Mouse (Mus musculus): ENCODE measurements around the gene Mterf1a. TPM values are rescaled to one million over a fixed set of nuclear protein-coding genes. Genes with fewer than 3 reads are reported as not detected.
"Not testable (repeated sequence)": the region's sequence is repeated elsewhere in the genome, so short reads cannot be mapped to it uniquely, and the experiment has no call there.

Gene Mterf1a
- 10 to 100 TPM in 1 of 2 experiments, 1 to 10 TPM in 1; 5.9 to 10.4 TPM for total RNA-seq (2021)

DNA sequence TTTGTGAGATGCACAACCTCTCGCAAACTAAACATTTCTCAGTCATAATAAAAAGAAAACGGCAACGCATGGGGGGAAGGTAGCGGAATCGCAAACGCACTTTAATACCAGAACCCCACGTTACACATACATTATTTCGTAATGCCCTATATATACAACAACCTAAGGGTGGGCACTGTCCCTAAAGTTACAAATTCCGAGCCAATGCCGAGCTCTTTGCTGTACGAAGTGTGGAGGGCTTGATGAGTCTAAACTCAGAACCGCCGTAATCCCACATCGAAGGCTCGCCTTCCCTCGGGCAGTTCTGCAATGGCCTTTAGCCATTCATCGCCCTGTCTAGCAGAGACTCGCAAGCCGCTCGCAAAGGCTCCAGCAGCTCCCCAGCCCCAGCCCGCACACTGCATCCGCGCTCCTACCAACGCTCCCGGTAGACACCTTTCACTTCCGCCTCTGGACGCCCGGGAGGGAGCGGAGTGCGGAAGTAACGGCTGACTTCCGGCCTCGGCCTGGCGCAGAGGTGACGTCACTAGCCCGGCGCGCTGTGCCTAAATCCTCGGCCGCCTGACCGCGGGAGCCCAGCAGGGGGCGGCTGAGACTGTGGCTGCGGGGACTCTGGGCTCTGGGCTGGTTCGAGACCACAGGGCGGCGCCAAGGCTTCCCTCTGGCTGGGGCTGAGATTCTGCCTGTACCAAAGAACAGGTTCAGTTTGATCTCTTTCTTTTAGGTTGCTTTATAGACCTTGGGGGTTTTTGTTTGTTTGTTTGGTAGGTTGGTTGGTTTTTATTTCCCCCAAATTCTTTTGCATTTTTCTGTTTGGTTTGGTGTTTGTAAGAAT is at the start of gene Mterf1a:
TSS of gene Mterf1a (minus strand) at position 475 of the 835 bp plus-strand sequence.
- peak; percentile 11 to 35 for DNase-seq (ENCODE audit: low spot score in 2 of 2)
- intact Hi-C loops (cut with DNase I) = loop anchor here (5.0 kb wide), 1 partner anchor 34 kb away; the partner anchor contains the start of gene Akap9

DNA sequence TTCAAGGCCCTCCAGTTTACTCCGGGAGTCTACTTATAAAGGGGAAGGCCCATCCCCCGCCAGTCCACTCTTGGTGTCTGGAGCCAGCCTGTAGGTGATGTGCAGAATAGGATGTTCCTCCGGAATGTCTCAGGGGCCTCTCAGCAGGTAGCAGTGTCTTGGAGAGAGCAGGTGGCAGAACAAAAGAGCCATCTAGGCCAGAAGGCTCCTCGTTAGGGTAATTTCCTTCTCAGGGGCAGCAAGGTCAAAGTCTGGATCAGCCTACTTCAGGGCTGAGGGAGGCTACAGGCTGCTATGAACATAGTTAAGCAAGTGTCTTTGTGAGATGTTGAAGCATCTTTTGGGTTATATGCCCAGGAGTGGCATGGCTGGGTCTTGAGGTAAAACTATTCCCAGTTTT is 49.4 kb upstream of the Mterf1a start:
- intact Hi-C loops (cut with DNase I); DNase-seq (ENCODE audit: low spot score in 2 of 2): not testable (repeated sequence)

DNA sequence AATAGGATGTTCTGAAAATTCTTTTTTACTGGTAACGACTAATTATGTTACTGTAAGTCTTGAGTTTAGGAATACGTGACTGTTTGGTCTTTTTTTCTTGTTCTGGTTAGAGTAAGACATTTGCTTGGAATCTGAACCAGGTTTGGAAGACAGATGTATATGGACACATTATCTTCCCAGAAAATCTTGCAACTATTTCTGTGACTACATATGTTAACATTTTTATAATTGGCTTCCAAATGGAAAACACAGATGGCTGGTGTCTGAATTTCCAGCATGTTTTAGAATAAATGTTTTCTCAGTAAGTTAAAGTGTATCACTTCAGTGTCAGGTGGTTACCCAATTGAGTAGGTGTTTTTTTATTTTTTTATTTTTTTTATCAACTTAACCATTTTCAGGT is 47.5 kb upstream of the Mterf1a start:
- no peak for DNase-seq (ENCODE audit: low spot score in 2 of 2)
- intact Hi-C loops (cut with DNase I) = no loop called here

DNA sequence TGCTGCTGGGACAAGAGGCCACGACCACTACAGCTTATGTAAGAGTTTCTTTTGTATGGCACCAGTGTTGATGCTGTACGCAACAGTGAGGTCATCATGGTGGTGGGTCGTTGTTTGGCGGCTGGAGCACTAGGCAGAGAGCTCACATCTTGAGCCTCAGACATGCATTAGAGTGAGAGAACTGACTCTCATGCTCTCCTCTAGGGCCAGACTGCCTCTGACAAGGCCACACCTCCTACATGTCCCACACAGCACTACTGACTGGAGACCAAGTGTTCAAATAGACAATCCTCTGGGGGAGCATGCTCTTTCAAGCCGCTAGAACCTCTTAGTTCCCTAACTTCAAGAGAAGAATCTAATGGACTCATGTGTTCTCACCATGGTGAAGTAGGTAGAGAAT is 45.6 kb upstream of the Mterf1a start:
- intact Hi-C loops (cut with DNase I) = no loop called here
- DNase-seq (ENCODE audit: low spot score in 2 of 2) = no peak

DNA sequence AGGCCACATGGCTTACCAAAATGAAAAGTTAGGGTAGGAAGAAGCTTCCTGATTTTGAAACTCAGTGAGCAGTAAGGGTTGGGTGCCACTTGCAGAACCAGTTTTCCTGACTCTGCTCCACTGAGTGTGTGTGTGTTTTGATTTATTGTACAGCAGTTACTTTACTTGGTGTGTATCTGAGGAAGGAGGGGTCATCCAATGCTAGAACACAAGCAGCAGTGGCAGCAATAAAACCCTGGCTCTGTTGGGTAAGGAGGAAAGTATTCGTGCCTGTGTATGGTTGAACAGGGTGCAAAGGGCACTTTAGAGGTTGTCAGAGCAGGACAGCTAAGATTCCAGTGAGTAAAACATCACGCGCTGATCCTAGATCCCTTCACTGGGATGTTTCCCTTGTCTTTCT is 45.2 kb upstream of the Mterf1a start:
- intact Hi-C loops (cut with DNase I) = no loop called here
- DNase-seq (ENCODE audit: low spot score in 2 of 2) = no peak

DNA sequence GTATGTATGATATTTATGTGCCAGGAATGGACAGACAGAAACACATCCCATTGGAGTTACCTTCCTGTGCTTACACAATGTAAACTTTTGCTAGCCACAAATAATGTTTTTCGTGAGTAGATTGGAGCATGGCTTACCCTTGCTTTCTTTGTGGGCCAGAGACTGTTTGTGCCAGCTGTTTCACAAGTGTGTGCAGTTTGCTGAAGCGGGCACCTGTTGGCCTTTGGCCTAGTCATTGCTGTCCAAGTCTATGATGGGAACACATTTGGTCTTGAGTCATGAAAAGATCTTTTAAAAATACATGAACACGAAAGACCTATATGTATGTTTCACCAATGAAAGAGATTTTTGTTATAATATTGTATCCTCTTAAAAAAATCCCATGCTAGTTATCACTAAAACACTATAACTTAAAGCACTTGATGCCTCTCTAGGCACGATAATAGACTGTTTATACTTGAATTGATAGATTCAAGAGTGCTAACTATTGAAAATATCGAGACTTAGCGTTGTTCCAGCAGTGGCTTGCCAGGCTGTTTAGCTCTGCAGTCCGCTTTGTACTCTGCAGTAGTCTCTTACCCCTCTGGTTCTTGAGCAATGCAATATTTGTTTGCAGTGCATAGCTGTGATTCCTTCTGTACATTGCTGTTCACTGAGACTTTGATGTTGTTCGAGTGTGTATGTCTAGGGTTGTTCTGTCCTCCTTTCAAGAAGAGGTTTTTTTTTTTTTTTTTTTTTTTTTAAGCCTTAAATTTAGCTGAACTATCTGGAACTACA is 42.2 kb upstream of the Mterf1a start:
- no peak for DNase-seq (ENCODE audit: low spot score in 2 of 2)
- intact Hi-C loops (cut with DNase I) = no loop called here

DNA sequence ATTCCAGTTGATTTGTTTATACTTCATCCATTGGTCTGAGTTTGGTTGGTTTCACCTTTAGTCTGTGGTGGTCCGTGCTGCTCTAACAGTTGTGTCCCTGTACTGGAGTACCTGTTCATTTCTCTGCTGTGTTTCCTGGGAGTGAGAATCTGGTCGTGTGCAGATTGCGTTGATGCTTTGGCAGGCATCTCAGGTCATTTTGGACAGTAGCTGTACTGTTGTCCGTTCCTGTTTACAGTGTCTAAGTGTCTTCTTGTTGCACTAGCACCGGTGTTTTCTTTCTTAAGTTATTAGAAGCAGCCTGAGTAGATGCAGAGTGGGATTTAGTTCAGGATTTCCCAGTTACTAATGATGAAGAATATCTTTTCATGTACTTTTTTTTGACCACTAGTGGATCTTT is 41.5 kb upstream of the Mterf1a start:
- intact Hi-C loops (cut with DNase I) = no loop called here
- no peak for DNase-seq (ENCODE audit: low spot score in 2 of 2)

DNA sequence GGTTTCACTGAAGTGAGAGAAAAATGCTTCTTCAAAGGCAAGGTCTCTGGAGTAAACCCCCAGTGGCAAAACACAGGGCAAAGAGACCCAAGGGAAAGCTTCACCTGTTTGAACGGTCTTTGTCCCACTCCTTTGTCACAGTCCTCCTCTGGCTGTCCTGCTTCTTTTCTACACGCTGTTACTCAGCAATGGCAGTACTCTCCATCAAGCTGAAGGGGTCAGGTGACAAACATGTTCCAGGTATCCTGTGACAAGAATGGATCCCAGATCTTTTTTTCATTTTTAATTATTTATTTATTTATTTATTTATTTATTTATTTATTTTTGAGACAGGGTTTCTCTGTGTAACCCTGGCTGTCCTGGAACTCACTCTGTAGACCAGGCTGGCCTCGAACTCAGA is 39.8 kb upstream of the Mterf1a start:
- intact Hi-C loops (cut with DNase I) = no loop called here
- DNase-seq (ENCODE audit: low spot score in 2 of 2) = no peak

DNA sequence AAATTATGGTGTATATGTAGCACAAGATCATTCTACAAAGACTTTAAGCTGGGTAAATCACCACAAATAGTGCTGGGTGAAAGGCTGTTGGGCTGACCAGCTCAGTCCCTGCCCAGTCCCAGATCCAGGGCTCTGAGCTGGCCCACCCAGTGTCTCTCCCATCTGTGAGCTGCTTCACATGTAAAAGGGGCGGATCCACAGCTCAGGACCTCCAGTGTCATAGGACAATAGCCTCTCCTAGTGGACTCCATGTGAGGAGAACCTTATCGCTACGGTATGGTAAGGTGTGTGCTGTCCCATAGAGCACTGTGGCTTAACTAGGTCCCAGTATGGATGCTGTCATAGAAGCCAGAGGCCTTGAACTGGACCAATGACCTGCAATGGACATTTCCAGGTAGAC is 37.9 kb upstream of the Mterf1a start:
- DNase-seq (ENCODE audit: low spot score in 2 of 2) = no peak
- intact Hi-C loops (cut with DNase I) = no loop called here

DNA sequence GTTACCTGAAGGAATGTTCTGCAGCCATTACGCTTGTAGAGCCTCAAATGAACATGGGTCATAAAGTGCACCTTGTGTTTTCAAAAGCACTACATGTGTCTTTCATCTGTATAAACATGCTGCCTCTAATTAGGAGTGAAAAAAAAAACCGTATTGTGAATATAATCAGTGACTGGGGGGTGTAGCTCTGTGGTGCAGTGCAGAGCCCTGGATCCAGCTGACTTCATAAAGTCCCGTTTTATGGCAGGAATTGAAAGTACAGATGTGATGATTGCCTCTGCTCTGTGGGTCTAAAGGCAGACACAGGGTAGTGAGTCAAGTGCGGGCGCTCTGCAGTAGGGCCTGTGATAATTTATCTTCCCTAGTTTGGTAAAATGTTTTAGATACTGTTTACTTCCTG is 37.0 kb upstream of the Mterf1a start:
- no peak for DNase-seq (ENCODE audit: low spot score in 2 of 2)
- intact Hi-C loops (cut with DNase I) = no loop called here

DNA sequence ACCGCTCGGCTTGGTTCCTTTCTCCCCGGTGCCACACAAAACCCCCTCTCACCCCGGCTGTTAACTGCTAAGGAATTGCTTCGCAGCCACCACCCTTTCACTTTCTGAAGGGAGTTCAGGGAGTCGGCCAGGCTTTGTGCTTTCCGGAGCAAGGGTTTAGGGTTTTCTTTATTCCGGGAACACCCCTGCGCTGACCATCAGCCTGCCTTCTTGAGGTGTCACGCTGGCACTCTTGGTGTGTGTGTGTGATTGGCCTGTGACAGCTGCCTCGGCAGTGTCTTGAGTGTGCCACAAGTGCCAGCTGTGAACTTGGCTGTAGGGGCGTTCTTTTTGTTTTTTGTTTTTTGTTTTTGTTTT is 34.9 kb upstream of the Mterf1a start:
- intact Hi-C loops (cut with DNase I) = loop anchor here (5.0 kb wide), 1 partner anchor 36 kb away; the partner anchor contains the start of gene Mterf1a
- DNase-seq (ENCODE audit: low spot score in 2 of 2) = peak; percentile 17 to 18

DNA sequence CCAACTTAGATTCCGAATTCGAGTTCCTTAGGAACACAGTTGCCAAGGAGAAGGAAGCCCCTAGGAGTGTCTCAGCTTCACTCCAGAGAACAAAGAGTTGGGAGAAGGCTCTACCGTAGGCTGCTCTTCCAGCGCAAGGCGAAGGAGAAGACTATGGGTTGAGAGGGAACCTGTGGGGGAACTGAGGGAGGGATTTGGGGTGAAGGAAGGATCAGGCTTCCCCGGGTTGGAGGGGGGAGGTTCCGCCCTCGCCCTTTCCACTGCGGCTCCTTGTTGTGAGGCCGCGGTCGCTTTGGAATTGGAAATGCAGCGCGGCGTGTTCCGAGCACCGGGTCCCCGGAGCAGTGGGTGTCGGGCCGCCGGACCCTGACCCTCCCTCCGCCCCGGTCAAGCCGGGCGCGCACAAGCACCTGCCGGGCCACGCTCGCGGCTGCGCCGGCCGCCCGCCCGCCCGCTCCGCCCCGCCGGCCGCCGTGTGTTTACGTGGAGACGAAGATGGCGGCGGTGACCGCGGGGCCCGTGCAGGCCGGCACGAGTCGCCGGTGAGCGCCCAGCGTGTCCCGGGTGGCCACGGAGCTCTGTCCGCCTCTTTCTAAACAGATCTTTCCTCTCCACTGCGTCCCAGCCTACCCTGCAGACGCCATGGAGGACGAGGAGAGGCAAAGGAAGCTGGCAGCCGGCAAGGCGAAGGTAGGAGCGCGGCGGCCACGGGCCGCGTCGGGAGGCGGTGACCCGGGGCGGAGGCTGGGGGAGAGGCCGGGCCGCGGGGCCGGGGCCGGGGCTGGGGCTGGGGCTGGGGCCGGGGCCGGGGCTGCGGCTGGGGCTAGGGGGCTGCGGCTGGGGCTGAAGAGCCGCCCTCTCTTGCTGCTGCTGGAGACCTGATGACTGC is 34.3 kb upstream of the Mterf1a start, which contains the start of gene Akap9:
TSS of gene Akap9 (plus strand) at position 254 of the 889 bp plus-strand sequence.
- DNase-seq (ENCODE audit: low spot score in 2 of 2) = peak; percentile 77 to 82
- intact Hi-C loops (cut with DNase I) = loop anchor here (5.0 kb wide), 1 partner anchor 36 kb away; the partner anchor contains the start of gene Mterf1a

DNA sequence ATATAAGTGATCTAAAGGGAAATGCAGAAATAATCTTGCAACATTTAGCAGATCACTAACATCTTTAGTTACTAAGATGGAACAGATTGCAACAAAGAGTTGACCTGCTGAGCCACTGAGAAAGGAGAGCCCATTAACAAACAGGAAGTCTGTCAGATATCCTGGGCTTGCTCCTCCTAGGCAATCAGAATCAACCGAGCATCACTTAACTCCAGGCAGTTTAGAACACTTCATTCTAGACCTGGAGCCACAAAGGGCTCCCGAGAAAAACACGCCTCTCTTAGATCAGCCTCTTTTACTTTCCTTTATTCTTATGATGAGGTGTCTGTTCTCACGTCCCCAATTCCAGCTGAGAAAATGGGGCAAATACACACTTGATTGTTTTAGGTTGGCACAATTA is 32.9 kb upstream of the Mterf1a start:
- intact Hi-C loops (cut with DNase I) = loop anchor here (5.0 kb wide), 1 partner anchor 34 kb away; the partner anchor contains the start of gene Mterf1a
- DNase-seq (ENCODE audit: low spot score in 2 of 2) = no peak

DNA sequence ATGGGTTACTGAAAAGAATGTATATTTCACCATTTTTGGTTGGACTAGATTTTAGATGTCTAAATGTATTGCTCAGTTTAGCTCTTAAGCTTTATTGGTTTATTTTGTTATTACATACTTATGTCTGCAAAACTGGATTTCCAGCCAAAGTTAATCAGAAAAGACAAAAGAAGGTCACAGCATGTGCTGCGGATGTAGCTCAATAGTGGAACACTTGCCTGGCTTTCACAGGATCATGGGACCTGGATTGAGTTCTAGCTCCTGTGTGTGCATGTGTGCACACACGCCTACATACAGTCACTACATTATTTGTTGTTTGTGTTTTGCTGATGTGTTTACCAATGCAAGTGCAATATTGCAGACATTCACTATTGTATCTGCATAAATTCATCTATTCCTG is 28.6 kb upstream of the Mterf1a start:
- DNase-seq (ENCODE audit: low spot score in 2 of 2) = no peak
- intact Hi-C loops (cut with DNase I) = no loop called here

DNA sequence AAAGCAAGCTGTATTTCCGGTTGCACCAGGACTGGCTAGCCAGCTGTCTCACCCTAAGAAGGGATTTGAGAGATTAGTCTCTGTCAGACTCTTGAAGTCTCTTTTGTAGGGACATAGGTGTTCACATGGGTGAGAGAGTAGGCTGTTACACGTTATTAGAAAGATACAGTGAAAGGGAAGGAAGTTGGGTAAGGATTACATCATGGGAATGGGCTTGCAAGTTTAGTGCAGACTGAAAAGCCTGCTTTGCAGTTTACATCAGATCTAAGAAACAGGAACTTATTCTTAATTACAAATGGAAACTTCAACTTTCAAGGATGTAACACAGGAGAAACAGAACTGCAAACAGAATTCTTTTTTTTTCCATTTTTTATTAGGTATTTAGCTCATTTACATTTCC is 11.7 kb upstream of the Mterf1a start:
- intact Hi-C loops (cut with DNase I) = no loop called here
- DNase-seq (ENCODE audit: low spot score in 2 of 2) = no peak

DNA sequence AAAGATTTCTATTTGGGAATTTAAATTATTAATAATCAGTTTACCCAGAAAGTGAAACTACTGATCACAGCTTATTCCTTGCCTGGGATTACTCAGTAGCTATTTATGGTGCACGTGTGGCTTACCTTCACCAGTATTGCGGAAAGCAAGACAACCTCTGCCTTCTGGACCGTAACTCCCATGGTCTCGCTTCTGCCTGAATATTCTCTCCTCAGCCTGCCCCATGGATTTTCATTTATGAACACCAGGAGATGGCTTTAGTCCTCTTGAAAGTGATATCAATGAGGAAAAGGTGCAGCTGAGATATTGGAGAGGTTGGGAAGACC is 524 bp upstream of the Mterf1a start:
- intact Hi-C loops (cut with DNase I) = loop anchor here (5.0 kb wide), 1 partner anchor 33 kb away; the partner anchor contains the start of gene Akap9

DNA sequence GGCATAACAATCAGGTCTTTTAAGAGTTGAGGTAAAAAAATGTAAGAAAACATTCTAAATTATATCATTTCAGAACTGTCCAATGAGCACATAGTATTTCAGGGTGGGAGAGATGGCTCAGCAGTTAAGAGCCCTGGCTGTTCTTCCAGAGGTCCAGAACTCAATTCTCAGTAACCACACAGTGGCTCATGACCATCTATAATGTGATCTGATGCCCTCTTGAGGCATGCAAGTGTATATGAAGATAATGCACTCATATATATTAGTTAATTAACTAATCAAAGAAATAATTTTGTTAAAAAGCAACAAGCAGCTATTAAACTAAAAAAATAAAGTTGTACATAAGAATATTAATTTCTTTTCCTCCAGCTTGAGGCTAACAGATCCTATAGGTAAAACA is 4.5 kb downstream of the Mterf1a start:
- intact Hi-C loops (cut with DNase I) = no loop called here
- no peak for DNase-seq (ENCODE audit: low spot score in 2 of 2)

More for the DNA sequence above, 524 bp upstream of the Mterf1a start:
- DNase-seq (ENCODE audit: low spot score in 2 of 2) = not testable (repeated sequence)

DNA sequence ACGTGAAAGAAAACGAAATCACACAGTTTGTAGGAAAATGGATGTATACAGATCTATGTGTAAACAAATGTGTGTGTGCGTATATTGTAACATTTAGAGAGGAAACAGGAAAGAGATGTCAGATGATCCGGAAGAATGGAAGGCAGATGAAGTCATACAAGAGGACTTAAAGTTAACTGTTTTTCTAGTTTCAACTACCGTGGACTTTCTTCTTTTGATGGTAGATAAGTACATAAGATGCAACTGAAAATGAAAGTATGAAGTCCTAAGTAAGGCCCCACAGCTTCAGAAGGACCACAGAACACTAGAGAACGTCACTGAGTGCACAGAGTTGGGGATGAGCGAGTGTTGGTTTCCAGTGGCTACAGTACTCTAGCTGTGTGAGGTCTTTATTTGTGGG is 6.9 kb downstream of the Mterf1a start:
- intact Hi-C loops (cut with DNase I); DNase-seq (ENCODE audit: low spot score in 2 of 2): not testable (repeated sequence)

DNA sequence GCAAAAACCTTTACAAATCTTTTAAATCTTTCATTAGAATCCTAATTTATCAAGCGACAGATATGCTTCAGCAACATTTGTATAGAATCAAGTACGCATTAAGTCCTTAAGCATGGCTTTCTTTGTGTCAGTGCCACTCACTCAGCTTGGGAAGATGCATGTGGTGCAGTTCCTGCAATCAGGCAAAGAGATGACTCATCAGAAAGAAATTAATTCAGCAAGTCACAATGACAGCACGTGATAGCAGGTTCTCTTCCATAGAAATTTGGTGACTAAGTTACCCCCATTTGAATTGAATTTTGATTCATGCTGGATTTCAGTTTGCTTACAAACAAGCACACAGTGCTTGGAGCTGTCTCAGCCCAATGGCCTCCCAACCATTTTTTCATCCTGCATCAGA is 20.2 kb downstream of the Mterf1a start:
- no peak for DNase-seq (ENCODE audit: low spot score in 2 of 2)
- intact Hi-C loops (cut with DNase I) = no loop called here

DNA sequence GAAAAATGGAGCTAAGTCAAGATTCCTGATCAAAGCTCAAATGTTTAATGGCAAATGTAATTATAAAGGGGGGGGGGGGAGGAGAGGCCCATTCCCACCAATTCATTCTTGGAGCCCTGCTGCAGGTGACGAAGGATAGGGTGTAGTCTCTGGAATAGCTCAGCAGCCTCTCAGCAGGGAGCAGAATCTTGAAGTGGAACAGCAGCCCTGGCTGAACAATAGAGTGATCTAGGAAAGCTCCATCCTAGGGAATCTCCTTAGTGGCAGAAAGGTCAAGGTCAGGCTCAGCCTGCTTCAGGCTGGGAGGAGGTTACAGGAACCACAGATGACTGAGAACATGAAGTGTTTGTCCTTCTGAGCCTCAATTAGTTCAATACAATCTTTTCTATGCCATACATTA is 21.4 kb downstream of the Mterf1a start:
- intact Hi-C loops (cut with DNase I) = no loop called here
- DNase-seq (ENCODE audit: low spot score in 2 of 2) = no peak
